Mouse (Mus musculus) frontal cortex, adult 2 months (tissue): ENCODE data around the gene Enpep. TPM values are rescaled to one million over a fixed set of nuclear protein-coding genes. Genes with fewer than 3 reads are reported as not detected.

Experiments
- polyA plus RNA-seq: library from polyadenylated mRNA; depleted of rRNA; stranded (reverse); fragments of >200 nt; gene quantifications from 2 replicates; pipeline ENCODE4 v1.2.3, GENCODE M21; 2012; rRNA removed

Gene Enpep
- polyA plus RNA-seq, 1 experiment, result 2.7 TPM

Other genes starting within 250 kb of the Enpep start
- 0.17 TPM in 1 of 2 replicates, not detected in the other for gene Pitx2, start 132.8 kb downstream of the Enpep start, polyA plus RNA-seq
- 27.4 and 28.1 TPM in 2 replicates for gene Elovl6, start 199.6 kb upstream of the Enpep start, polyA plus RNA-seq